Mouse (Mus musculus) liver, adult 2 months (tissue): Measurements from ENCODE around the gene 1500015O10Rik.

Source experiments
- CTCF ChIP-seq: fragments of 200-500 bp; IDR thresholded peaks from 2 replicates; pipeline ENCODE4 v1.5.1; 2011; ENCODE audit warnings: low read depth, low read length, control low read depth
- POLR2A ChIP-seq: fragments of 200-500 bp; IDR thresholded peaks from 2 replicates; pipeline ENCODE4 v1.6.1; 2011; ENCODE audit warnings: low read length, control low read depth; ENCODE audit not compliant: insufficient read depth; ENCODE audit errors: extremely low read depth

GRCm38 (mm10) chr1:43694076-43694475 is 36.3 kb upstream of the 1500015O10Rik start:
- TF ChIP-seq POLR2A, result no peak
- no peak for TF ChIP-seq CTCF
